Mouse (Mus musculus) ovary, adult 18-20 months (tissue): ENCODE results near the gene Lrrc8d.
A peak's percentile ranks its signal among the peaks of the same experiment; 100 is the strongest.

Experiments
- DNase-seq: peaks from one replicate; pipeline ENCODE4 v3.0.0; 2022; ENCODE audit warnings: low spot score, mixed read lengths

The Lrrc8d gene

DNA sequence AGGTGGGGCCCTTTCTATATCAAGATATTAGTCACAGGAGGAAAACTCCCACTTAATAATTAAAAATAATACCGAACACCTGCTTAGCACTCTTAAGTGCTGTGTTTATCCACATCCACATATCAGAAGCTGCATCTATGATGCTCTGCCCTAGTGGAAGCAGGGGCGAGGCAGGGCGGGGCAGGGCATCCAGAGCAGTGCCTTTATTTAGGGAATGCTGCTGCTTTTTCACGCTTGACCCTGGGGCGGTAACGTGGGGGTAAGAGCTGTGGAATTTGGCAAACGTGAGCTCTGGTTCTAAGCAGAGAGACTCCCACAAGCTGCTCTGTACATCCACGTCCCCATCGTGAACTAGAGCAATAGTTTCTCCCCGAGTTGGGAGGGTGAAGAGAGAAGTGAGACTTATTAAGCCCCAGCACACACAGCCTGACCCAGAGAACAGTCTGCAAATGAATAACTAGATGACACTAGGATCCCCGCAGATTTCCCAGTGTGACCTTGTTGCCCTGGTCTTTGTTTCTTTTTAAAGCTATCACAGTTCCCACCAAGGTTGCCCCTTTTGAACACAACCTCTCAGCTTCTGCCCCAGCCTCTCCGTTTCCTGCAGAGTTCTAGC is 77.3 kb downstream of the Lrrc8d start:
- no peak for DNase-seq

DNA sequence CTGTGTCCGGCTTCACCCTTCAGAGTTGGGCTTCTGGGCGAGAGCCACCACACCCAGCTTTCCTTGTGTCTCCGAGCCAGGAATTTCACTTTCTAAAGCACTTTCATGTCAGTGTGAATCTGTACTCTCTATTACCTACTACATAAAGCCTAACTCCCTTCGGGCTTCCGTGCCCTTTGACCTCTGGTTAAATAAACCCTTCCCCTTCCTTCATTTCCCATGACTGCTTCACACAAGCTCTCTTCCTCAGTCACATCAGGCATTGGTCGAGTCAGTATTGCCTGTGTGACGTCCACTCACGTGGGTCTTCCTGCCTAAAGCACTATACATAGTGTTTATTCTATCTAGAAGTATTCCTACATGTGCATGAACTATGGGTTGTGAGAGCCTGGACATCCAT is 77.9 kb downstream of the Lrrc8d start:
- DNase-seq = no peak

DNA sequence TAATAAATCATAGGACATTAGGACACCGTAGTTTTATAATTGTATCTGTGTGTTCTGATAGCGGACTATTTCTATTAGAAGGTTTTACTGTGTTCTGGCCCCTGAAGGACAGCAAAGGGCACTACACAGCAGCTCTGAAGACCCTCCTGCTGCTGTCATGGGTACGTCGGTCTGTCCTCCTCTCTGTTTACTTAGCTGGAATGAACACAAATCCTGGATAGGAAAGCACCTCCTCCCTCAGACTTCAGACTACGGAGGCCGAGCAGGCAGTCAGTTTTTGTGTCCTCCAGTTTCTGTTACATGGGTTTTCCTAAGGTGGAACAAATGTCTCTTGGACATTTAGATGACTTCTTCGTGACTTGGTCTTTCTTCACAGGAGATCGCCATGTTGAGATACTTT is 78.4 kb downstream of the Lrrc8d start:
- no peak for DNase-seq

DNA sequence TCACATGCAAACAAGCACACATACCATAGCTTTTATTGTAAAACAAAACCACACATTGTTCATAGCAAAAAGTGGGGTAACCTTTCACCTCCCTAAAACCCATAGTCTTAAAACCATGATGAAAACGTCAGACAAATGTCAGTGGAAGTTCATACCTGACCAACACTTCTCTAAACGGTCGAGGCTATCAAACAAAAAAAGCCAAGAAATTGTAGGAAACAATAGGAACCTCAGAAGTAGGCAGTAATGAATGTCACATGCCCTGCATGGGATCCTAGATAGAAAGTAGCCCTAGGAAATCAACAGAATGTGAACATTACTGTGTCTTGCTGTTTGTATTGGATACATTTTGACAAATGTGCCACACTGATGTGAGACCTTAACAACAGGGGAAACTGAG is 79.0 kb downstream of the Lrrc8d start:
- DNase-seq = no peak

DNA sequence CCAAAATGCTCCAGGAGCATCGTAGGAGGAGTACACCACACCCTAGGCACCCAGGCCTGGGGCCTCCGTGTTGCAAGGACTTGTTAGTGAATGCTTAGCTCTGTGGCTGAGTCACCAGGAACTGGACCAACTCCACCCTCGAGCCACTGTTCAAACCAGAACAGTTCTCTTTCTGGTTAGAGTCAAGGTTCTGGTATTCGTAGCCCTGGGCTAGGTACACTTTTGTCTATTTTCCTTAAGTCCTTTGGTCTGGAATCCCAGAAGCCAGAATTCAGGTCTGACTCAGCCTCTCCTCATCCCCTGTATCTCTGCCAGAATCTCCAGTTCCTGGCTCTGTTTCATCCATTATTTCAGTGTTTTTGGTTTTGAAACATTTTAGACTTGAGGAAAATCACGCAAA is 79.6 kb downstream of the Lrrc8d start:
- no peak for DNase-seq

DNA sequence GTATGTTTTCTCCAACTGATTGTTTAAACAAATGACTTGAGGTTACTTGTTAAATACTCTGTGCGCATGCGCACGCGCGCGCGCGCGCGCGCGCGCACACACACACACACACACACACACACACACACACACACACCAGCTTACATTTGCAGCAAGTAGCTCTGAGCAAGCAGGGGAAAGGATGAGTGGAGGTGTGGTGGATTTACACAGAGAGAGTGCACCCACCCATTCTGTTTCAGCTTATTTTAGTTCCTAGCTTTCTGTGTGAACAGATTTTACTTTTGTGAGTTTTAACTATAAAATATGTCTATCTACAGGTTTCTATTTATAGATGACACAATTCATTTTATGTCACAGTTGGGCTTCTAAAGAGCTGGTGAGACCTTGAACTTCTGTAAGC is 84.1 kb downstream of the Lrrc8d start:
- no peak for DNase-seq

DNA sequence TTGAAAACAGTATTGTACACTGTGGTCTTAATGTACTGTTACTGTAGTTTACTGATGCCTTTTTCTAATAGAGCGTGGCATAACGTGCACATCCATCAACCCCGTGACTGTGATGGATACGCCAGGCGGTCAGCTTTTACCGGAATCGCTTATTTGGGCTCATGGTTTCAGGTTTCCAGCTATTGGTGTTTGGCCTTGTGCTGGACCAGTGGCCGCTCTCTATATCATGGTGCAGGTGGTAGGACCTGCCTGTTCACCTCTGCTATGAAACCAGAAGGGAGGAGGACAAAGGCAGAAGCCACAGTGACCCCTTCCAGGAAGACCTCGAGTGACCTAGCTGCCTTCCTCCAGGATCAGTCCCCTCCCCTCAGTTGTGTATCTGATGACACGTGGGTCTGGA is 85.0 kb downstream of the Lrrc8d start:
- no peak for DNase-seq

DNA sequence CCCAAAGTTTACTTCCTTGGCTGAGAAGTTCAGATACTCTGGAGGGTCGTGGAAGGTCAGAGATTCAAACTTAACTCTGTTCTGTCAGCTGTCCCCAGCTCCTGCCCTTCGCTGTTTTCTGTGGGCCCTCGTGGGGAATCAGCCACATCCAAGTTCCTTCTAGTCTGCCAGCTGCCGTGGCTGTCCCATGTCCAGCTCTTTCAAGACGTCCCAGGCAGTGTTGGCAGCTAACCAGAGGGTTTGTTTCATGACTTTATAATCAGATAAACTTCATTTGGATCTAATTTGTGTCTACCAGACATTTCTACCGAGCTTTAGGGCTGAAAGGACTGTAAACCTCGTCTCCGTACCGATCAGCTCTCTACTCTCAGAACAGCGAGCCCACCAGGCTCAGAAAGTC is 87.8 kb downstream of the Lrrc8d start:
- no peak for DNase-seq

DNA sequence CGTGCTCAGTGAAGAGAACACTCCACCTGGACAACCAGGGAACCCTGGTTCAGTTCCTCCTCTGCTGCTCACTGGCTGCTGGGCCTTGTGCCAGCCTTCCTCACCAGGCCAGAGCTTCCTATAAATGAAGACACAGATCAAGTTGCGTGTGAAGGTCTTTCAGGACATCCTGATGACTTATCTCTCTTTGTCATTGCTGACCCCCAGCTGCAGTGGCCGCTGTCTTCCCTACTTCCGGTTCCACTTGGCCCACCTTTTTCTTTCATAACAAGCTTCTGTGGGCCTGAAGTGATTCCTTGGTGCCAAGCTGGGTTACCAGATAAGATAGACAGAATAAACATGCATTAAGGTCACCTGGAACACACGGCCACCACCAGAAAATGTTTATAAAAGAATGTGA is 90.0 kb downstream of the Lrrc8d start:
- DNase-seq = no peak

DNA sequence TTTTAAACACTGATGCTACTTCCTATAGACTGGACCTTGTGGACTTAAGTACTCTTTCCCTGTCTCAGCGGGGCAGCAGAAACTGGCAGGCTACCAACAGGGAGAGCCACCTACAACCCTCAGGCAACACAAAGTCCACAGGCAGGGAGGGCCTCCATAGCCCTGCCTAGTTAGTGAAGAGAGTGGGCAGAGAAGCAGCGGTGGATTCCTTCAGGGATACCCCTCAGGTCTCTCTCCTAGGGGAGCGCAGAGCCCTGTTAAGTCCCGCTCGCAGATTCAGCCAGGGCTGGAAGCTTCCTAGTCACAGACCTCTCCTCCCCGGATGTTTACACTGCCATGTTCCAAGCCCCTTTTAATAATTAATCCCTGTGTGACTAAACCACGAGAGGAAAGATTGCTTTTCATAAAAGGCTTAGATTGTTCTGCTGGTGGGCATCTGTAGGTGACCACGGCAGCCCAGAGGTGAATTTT is 92.6 kb downstream of the Lrrc8d start:
- no peak for DNase-seq

DNA sequence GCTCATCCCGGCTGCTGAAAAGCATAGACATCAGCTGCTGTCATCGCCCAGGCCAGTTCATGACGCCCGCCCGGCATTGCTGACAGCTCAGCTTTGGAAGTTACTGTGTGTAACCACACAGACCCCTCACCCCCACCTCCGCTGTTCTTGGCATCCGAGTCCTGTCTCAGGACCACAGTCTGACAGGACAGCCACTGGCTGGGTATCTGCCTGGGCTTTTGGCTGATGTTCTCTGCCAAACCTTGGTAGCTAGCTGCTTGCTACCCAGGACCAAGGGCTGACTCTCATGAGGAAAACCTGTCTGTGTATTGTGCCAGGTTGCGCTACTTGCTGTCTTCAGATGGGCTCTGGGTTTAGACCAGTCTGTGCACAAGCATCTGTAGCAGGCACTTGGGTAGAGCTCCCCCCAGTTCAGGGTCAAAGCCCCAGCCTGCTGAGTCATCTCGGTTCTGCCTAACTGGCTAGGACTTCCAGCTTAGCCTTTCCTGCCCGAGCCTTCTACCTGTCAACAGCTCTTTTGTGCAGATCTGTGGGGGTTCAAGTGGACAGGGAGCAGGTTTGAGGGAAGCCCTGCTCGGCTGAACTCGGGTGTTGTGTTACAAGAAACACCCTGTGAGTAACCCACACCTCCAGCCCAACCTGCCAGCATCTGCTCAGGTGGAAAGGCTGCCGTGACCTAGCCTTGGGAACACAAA is 93.2 kb downstream of the Lrrc8d start:
- peak; percentile 37 for DNase-seq

DNA sequence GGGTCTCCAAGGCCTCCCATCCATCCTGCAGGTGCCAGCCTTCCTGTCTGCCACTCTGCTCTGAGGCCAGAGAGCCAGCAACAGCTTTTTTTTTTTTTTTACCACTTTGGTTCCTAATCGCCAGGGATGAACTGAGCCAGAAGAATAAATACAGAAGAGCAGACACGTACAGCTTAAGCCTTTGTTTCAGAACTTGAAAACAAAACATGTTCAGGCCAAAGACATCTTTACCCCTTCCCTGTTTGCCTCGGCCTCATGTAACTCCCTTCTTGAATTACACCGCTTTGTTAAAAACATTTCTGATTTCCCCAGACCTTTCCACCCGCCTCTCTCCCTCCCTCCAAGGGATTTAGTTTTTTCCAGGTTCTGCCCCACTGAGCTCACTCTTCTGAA is 93.8 kb downstream of the Lrrc8d start:
- no peak for DNase-seq

DNA sequence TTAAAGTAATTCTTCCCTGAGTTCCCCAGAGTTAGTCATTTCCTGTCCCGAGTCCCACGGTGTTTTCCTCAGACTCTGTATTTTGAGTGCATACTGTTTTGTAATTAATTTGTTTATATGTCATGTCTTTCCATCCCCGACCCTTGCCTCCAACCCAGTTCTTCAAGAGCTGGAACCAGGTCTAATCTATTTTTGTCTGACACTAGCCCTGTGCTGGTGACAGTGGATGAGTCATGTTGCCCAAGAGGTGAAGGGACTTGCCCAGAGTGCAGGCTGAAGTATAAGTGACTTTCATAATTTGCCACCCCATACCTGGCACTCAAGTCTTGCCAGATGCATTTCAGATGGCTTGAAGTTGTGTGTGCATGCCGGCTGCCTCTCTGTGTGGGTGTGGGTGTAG is 98.7 kb downstream of the Lrrc8d start:
- DNase-seq = no peak

DNA sequence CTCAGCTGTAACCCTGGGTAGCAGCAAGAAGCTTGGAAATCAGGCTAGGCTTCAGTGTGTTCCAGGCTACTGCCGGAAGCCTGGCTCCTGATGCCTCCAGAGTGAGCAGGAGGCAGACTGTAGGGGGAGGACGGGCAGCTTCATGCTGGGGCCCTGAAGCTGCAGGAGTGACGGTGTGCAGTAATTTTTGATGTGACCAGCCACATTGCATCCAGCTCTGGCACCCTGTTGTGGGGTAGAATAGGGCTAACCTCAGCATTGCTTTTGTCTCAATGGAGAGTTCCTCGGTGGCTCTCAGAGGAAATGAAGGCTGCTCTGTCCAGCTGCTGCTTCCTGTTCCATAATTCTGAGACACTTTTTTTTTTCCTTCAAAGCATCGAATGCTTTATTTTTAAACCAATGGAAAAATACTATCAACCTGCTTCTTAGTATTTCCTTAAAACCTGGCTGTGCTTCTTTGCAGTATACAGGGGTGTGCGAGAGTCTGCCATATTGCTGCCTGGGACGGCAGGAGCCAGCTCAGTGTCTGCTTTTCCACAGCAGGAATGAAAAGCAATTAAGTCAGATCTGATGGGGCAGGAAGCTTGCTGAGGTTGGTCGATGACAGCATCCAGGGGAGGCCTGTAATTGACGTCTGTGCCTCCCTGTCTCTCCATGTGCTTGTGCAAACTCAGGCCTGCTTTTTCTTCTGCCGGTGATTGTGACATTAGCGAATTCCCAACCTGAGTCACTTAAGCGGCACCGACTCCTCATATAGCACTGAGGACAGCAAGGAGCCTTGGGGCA is 100.3 kb downstream of the Lrrc8d start:
- no peak for DNase-seq

DNA sequence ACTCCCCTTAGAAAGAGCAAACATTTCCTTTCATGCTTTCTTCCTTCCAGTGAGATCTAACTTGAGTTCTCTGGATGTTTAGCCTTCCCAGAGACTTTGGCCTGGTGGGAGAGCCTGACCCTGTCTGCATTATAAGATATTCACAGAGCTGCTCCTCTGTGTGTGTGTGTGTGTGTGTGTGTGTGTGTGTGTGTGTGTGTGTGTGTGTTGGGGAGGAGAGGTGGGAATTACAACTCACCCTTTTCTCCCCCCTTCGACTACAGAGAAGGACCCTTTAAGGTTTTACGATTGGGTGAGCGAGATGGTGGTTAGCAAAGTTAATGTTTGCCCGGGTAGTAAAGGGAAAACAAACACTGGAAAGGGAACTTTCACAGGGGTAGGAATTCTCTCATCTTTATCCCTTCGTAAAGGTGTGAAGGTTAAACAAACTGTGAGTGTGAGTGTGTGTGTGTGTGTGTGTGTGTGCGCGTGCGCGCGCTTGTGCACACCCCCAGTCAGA is 101.3 kb downstream of the Lrrc8d start:
- DNase-seq = no peak

DNA sequence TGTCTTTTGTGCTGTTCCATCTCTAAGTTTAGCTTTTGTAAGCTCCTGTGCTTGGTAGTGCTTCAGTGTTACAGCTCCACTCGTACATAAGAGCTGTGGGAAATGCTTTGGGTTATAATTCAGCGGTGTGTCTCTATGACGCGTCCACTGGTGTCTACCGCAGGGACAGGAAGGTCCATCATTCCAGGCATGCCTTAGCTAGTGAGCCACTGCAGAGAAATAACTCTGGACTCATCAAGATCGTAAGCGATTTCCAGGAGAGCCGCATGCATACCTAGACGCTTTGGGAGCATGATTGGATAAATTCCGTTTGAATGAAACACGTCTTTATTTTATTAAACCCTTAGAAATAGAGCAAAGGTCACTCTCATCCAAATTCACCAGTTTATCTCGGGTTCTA is 106.2 kb downstream of the Lrrc8d start:
- no peak for DNase-seq

DNA sequence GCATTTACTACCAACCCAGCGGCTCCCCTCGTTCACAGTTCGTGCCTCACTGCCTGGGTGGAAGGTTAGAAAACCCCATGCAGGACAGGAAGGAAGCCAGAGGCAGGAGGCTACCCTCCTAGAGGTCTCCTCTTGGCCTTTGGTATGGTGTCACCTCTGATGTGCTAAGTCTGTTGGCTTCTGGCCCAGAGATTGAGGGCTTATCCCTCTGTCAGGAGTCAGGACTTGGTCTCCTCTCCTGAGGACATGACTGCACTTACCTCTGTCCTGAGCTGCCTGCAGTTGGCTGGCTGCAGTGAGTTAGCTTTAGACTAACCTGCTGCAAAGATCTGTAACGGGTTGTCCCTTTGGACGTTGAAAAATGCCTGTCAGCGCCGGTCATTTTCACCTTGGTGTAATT is 107.7 kb downstream of the Lrrc8d start:
- DNase-seq = no peak

DNA sequence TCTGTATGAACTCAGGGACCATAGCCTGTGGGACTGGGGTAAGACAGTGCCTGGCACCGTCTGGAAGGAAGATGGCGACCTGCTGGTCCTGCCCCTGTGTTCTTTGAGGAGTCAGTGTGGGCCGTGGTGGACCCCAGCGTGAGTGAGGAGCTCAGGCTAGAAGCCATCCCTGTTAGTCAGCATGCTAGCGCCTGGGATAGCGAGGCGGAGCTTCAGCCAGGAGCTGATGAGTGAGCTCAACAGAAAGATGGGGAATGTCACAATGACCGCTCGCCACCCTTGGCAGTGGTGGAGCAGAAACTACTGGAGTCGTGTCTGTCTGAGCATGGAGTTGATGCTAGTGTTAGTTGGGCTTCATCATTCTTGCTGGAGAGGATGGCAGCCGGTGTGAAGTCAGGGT is 109.3 kb downstream of the Lrrc8d start:
- no peak for DNase-seq

DNA sequence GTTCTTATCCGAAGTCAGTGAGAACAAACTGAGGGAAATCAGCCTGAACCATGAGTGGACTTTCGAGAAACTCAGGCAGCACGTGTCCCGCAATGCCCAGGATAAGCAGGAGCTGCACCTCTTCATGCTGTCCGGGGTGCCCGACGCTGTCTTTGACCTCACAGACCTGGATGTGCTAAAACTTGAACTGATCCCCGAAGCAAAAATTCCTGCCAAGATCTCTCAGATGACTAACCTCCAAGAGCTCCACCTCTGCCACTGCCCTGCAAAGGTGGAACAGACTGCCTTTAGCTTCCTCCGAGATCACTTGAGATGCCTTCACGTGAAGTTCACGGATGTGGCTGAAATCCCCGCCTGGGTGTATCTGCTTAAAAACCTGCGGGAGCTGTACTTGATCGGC is 113.3 kb downstream of the Lrrc8d start:
- no peak for DNase-seq

DNA sequence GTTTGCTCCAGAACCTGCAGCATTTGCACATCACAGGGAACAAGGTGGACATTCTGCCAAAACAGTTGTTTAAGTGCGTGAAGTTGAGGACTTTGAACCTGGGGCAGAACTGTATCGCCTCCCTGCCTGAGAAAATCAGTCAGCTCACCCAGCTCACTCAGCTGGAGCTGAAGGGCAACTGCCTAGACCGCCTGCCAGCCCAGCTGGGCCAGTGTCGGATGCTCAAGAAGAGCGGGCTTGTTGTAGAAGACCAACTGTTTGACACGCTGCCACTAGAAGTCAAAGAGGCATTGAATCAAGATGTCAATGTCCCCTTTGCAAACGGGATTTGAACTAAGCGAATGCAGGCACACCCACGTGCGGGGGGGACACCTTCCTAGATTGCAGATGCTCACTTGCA is 114.2 kb downstream of the Lrrc8d start:
- DNase-seq = no peak

DNA sequence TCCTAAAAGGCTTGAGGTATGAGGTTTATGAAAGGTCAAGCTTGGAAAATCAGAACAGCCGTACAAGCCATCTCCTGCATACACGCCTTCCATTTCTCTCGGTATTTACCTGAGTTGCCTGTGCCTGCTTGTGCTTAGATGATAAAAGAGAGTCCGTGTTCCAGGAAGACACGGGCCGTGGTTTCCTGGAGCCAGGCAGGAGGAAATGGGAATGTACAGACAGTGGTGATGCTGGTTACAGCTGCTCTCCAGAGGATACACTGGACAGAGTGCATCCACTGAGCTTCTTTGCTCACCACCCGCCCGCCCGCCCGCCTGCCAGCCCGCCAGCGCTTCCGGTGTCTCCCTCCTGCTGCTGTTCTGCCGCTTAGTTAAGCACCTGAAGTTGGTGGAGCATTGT is 116.3 kb downstream of the Lrrc8d start:
- DNase-seq = no peak

DNA sequence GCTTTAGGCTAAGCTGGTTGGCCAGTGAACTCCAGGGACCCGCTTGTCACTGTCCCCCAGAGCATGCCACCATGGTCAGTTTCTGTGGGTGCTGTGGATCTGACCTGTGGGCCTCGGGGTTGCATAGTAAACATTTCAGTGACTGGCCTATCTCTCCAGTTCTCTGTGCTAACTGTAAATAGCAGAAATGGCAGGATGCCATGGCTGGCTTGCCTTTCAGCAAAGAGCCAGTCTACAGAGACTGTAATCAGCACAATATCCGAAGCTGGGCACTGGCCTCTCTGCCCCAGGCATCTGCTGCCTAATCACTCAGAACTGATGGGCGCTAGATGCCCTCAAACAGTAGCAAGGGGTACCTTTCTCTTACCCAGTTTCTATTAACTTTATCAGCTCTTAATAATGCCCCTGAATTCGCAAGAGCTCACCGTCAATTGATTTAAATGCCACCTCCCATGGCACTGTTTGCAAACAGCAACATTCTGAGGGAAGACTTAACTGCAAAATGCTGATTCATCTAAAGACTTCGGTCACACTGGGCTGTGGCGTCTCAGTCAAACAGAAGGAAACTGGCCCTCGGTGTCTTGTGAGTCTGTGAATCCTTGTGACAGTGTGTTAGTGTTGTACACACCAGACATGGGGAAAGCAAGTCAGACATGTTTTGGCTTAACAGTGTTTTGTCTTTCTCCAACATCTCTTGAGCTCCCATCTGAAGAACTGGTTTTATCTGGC is 117.6 kb downstream of the Lrrc8d start:
- DNase-seq = peak; percentile 53
